Mouse (Mus musculus) testis, adult 2 months (tissue): ENCODE data around the gene St7.

Experiments used
- CTCF ChIP-seq: fragments of 200-500 bp; IDR thresholded peaks from 2 replicates; pipeline ENCODE4 v1.5.1; 2012; ENCODE audit warnings: low read depth, mild to moderate bottlenecking, inconsistent platforms, low read length, moderate library complexity; ENCODE audit not compliant: control insufficient read depth, insufficient read depth, insufficient replicate concordance
- POLR2A ChIP-seq: fragments of 200-500 bp; IDR thresholded peaks from 2 replicates; pipeline ENCODE4 v1.6.1; 2012; ENCODE audit warnings: low read depth, mild to moderate bottlenecking, inconsistent platforms, low read length, moderate library complexity; ENCODE audit not compliant: control insufficient read depth

DNA sequence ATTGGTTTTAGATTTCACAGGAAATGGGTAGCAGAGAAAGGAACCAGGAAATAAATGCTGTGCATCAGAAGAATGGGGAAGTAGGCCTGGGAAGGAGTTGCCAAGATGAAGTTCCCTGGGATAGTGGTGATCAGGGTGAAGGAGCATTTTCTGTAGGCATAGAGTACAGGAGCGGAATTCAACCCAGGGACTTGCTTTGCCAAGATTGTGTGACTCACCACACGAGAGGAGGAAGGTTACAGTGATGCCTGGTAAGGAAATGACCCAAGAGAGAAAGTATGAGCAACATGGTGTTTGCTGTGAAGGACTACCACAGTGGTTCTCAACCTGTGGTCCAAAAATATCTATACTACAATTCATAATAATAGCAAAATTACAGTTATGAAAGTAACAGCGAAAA lies 24.9 kb upstream of the St7 start:
- TF ChIP-seq POLR2A (no peak), CTCF (no peak)
